Mouse (Mus musculus): Measurements from ENCODE around the gene Gm11639. TPM values are rescaled to one million over a fixed set of nuclear protein-coding genes. Genes with fewer than 3 reads are reported as not detected.

Gm11639 gene
- total RNA-seq, 1 experiment from 2014 or later, result not detected

Other genes starting within 250 kb of the Gm11639 start
- 46.2 to 72.5 TPM (median 48.9 TPM) in 3 replicates for gene Kansl1, start 216.8 kb upstream of the Gm11639 start, total RNA-seq (2017)
- gene Cdc27, start 135.1 kb upstream of the Gm11639 start, total RNA-seq (2017), result 25.5 to 39.0 TPM (median 33.4 TPM) in 3 replicates
- 5.0 to 11.6 TPM (median 8.8 TPM) in 3 replicates for gene Myl4, start 135.0 kb upstream of the Gm11639 start, total RNA-seq (2017)
- gene Itgb3, start 77.7 kb upstream of the Gm11639 start, total RNA-seq (2017), result 17.2 to 45.7 TPM (median 24.2 TPM) in 3 replicates